Mouse (Mus musculus) testis, postnatal 10 days (tissue): ENCODE measurements around the gene Olfr323.

ENCODE experiments used
- DNase-seq: peaks from one replicate; pipeline ENCODE4 v3.0.0; 2021; ENCODE audit warnings: low spot score

Gene Olfr323

GRCm38 (mm10) chr11:58602800-58603560, 27.3 kb downstream of the Olfr323 start:
- DNase-seq = no peak

- no peak for DNase-seq
Measured at GRCm38 (mm10) chr11:58602062-58602461, 28.2 kb downstream of the Olfr323 start.

DNA sequence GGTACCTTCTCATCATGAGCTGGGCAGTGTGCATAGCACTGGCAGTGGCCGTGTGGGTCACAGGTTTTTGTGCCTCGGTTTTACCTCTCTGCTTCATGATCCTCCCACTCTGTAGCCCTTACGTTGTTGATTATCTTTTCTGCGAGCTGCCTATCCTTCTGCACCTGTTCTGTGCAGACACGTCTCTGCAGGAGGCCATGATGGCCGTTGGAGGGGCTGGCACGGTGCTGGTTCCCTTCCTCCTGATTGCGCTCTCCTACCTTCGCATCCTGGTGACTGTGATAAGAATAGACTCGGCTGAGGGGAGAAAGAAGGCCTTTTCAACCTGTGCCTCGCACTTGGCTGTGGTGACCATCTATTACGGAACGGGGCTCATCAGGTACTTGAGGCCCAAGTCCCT, 32.5 kb downstream of the Olfr323 start:
- no peak for DNase-seq

DNA sequence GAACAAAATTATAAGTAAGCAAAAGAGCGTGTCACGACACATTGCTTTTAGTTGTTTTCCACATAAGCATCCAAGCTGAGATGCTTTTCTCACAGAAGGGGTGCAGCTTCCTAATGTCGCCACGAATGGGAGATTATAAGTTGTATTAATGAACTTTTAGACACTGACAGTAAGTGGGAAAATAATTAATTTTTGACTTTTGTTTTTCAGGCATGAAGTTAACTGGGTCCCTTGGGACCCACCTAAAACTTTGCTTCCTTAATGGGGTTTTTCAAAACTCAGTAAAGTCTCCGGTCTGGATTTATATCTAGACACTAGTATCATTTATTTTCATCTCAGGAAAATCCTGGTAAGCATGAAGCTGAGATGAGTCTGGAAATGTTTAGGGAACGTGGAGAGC, 35.5 kb downstream of the Olfr323 start, which contains the start of gene Olfr324:
TSS of gene Olfr324 (plus strand) at position 301 of the 400 bp plus-strand sequence.
- DNase-seq = no peak

- DNase-seq = no peak
Measured at GRCm38 (mm10) chr11:58588620-58589250, 41.6 kb downstream of the Olfr323 start.

GRCm38 (mm10) chr11:58587898-58588348, 42.4 kb downstream of the Olfr323 start:
- DNase-seq = peak; percentile 74

GRCm38 (mm10) chr11:58578636-58579035, 51.7 kb downstream of the Olfr323 start:
- DNase-seq = no peak

DNA sequence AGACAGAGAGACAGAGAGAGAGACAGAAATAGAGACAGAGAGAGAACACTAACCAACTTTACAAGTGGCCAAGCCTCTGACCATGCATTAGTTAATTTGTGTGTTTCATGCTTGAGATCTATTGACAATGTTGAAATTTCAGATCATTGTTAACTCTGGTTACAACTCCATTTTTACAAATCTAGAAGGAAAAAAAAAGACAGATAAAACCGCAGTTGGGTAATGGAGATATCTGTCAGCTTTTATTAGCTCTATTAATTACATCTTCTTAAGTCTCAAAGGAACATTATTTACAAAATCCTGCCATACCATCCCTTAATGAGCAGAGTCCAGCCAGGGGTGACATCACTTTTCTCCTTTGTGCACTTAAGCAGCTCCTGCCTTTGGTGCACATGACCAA, 52.9 kb downstream of the Olfr323 start, which contains the start of gene Olfr325:
TSS of gene Olfr325 (plus strand) at position 301 of the 400 bp plus-strand sequence.
- DNase-seq = no peak
